In the genomic region with DNA sequence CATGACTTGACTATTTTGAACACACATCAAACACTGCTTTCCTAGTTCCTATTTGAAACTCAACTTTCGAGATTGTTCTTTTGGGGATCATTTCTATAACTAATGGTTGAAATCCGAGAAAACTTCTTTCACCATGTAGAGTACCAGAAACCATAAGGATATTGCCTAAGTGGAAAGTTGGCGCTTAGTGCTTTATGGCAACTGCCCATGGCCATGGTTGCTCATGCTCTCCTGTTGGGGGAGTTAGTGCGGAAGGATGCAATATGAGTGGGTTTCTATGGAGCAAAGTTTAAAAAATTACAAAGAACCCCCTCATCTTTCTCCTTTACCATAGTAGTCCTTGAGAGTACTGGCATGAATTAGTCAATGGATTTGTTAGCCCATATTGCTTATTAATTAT, we compare ENCODE assay signal across 28 mouse cellular contexts.
"Had no signal": no experiment of that assay in that cellular context is flagged by ENCODE, and none has a peak within 500 bp of the region (broad histone marks: within the 10 kb centered on the region; RNA-seq: fewer than 3 reads in every experiment).

No protein-coding gene starts in this region.

- H3K4me3 ChIP-seq: embryonic facial prominence, embryonic 10.5 days; embryonic facial prominence, embryonic 12.5 days; embryonic facial prominence, embryonic 13.5 days; embryonic facial prominence, embryonic 15.5 days; erythroblast, embryonic 14.5 days; forebrain, embryonic 10.5 days; forebrain, embryonic 12.5 days; forebrain, embryonic 13.5 days; forebrain, embryonic 15.5 days; gastrocnemius, adult 2 months; heart, adult 2 months had no signal

- H3K27me3 ChIP-seq: embryonic facial prominence, embryonic 12.5 days; embryonic facial prominence, embryonic 13.5 days; embryonic facial prominence, embryonic 15.5 days; forebrain, embryonic 12.5 days; forebrain, embryonic 13.5 days; forebrain, embryonic 15.5 days had no signal

- H3K9ac ChIP-seq: embryonic facial prominence, embryonic 12.5 days; embryonic facial prominence, embryonic 13.5 days; embryonic facial prominence, embryonic 15.5 days; forebrain, embryonic 12.5 days; forebrain, embryonic 13.5 days; forebrain, embryonic 15.5 days; forebrain, postnatal 0 days had no signal

- H3K27ac ChIP-seq: embryonic facial prominence, embryonic 10.5 days; embryonic facial prominence, embryonic 12.5 days; embryonic facial prominence, embryonic 13.5 days; embryonic facial prominence, embryonic 15.5 days; forebrain, embryonic 10.5 days; forebrain, embryonic 12.5 days; forebrain, embryonic 13.5 days; forebrain, embryonic 15.5 days; heart, adult 2 months had no signal

- DNase-seq: cerebellum, adult 2 months; cerebellum, adult 8-10 months; cerebellum, adult 9-10 months; cerebellum, adult 9-11 months; cerebellum, postnatal 10 days; cerebellum, postnatal 14 days; cerebellum, postnatal 25 days; cerebellum, postnatal 36 days; embryo, embryonic 11 days; forebrain, postnatal 0 days; gastrocnemius, adult 2 months; gastrocnemius, postnatal 10 days; gastrocnemius, postnatal 14 days; gastrocnemius, postnatal 25 days; gastrocnemius, postnatal 36 days; heart, adult 18-20 months; heart, adult 2 months had no signal

- H3K9me3 ChIP-seq: embryonic facial prominence, embryonic 10.5 days; embryonic facial prominence, embryonic 12.5 days; embryonic facial prominence, embryonic 13.5 days; embryonic facial prominence, embryonic 15.5 days; forebrain, embryonic 10.5 days; forebrain, embryonic 12.5 days; forebrain, embryonic 13.5 days; forebrain, embryonic 15.5 days had no signal

- H3K4me1 ChIP-seq: embryonic facial prominence, embryonic 10.5 days had no signal

- ATAC-seq: forebrain, embryonic 13.5 days; forebrain, embryonic 14.5 days; forebrain, embryonic 15.5 days; forebrain, embryonic 16.5 days; forebrain, postnatal 0 days had no signal

- H3K36me3 ChIP-seq: embryonic facial prominence, embryonic 10.5 days; embryonic facial prominence, embryonic 12.5 days; embryonic facial prominence, embryonic 13.5 days; embryonic facial prominence, embryonic 15.5 days; forebrain, embryonic 10.5 days; forebrain, embryonic 12.5 days; forebrain, embryonic 15.5 days had no signal

- H3K4me2 ChIP-seq: embryonic facial prominence, embryonic 12.5 days; embryonic facial prominence, embryonic 13.5 days; embryonic facial prominence, embryonic 15.5 days; forebrain, embryonic 12.5 days; forebrain, embryonic 13.5 days; forebrain, embryonic 15.5 days had no signal
